Comparison of ENCODE assay signal across 8 mouse cellular contexts in the genomic region with DNA sequence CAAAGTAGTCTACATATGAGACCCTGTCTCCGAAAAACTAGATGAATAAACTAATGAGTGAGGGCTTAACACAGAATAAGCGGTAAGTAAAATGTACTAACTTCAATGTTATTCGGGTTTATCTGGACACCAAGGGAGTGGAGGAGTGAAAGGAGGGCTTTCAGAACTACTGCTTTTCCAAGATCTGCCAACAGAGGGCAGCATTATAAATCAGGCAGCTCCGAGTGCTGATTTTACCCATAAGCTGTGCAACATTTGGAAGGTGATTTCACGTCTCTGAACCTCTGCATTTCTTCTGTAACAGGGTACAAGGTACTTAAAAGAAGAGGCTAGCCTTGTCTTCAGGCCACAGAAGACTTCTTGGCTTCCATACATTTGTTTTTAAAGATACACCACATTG.
DNase-seq lines count a peak whose midpoint lies in the region; ATAC-seq lines count a peak whose summit lies in the region.

No protein-coding gene starts in this region.

- no peak for ATAC-seq in frontal cortex, adult (ENCODE audit: low TSS enrichment)

- peak; percentile 45 to 50 for DNase-seq in cerebellum, adult 18-20 months
- DNase-seq in cerebellum, postnatal 4 days (ENCODE audit: low spot score in 2 of 2): no peak
- peak; percentile 9 for DNase-seq in layer of hippocampus, adult 9-11 months
- DNase-seq in layer of hippocampus, postnatal 36 days: no peak
- peak; percentile 51 for DNase-seq in brain, adult 2 months (ENCODE audit: low read depth, low spot score)
- peak; percentile 44 for DNase-seq in naive thymus-derived CD4-positive, alpha-beta T cell, adult 2 months (ENCODE audit: low read depth)
- no peak for DNase-seq in urinary bladder, adult 2 months (ENCODE audit: low spot score)

Comparison
In these comparisons a context has a peak if more than half of its experiments do, and no peak if none do; other contexts are left out.
1. DNase-seq: peak in cerebellum, adult 18-20 months (2 of 2), layer of hippocampus, adult 9-11 months (single experiment), brain, adult 2 months (single experiment) and naive thymus-derived CD4-positive, alpha-beta T cell, adult 2 months (single experiment); none in cerebellum, postnatal 4 days (0 of 2), layer of hippocampus, postnatal 36 days (0 of 2) and urinary bladder, adult 2 months (single experiment).